Mouse (Mus musculus) cerebral cortex, adult 2 months (tissue): Measurements from ENCODE around the gene Aurka.

ENCODE experiments used
- WGBS: fragments of 180-500 bp; shearing (Covaris S2); methylation state at CpG from one replicate; pipeline ENCODE4 v1.1.7; 2018; 5-methylcytosine and 5-hydroxymethylcytosine counted together

The Aurka gene

GRCm38 (mm10) chr2:172370411-172371223, at the start of gene Aurka, which contains the start of gene Cstf1:
TSS of gene Aurka (minus strand) at chr2:172370535.
TSS of gene Cstf1 (plus strand) at chr2:172370681.
- WGBS = under 1% methylated on average over 66 of the region's 66 CpGs

GRCm38 (mm10) chr2:172418208-172418607, 47.9 kb upstream of the Aurka start:
- WGBS = 88% methylated on average over 5 of the region's 5 CpGs

- 89% methylated on average over 5 of the region's 5 CpGs for WGBS
These were observed 46.5 kb upstream of the Aurka start for GRCm38 (mm10) chr2:172416876-172417275.

GRCm38 (mm10) chr2:172416218-172416617, 45.9 kb upstream of the Aurka start:
- 71% methylated on average over 12 of the region's 12 CpGs for WGBS

GRCm38 (mm10) chr2:172413894-172414293, 43.6 kb upstream of the Aurka start:
- WGBS = 51% methylated on average over 5 of the region's 5 CpGs

- WGBS = 65% methylated on average over 4 of the region's 4 CpGs
These were observed 42.9 kb upstream of the Aurka start for GRCm38 (mm10) chr2:172413273-172413672.

GRCm38 (mm10) chr2:172412454-172412853, 42.1 kb upstream of the Aurka start:
- WGBS = 19% methylated on average over 9 of the region's 9 CpGs

GRCm38 (mm10) chr2:172411091-172411490, 40.8 kb upstream of the Aurka start:
- 56% methylated on average over 11 of the region's 11 CpGs for WGBS

GRCm38 (mm10) chr2:172410686-172411085, 40.4 kb upstream of the Aurka start:
- 75% methylated on average over 2 of the region's 2 CpGs for WGBS

- 87% methylated on average over 2 of the region's 2 CpGs for WGBS
These were observed 37.2 kb upstream of the Aurka start for GRCm38 (mm10) chr2:172407499-172407898.

GRCm38 (mm10) chr2:172406173-172406572, 35.8 kb upstream of the Aurka start:
- WGBS = 83% methylated on average over 4 of the region's 4 CpGs

- WGBS = 85% methylated on average over 3 of the region's 3 CpGs
These were observed 34.7 kb upstream of the Aurka start for GRCm38 (mm10) chr2:172405011-172405410.

GRCm38 (mm10) chr2:172404239-172404638, 33.9 kb upstream of the Aurka start:
- 63% methylated on average over 7 of the region's 7 CpGs for WGBS

- 72% methylated on average over 13 of the region's 13 CpGs for WGBS
These were observed 30.9 kb upstream of the Aurka start for GRCm38 (mm10) chr2:172401116-172401825.

GRCm38 (mm10) chr2:172399901-172400300, 29.6 kb upstream of the Aurka start:
- 23% methylated on average over 9 of the region's 9 CpGs for WGBS

GRCm38 (mm10) chr2:172395961-172396360, 25.6 kb upstream of the Aurka start:
- whole genome bisulfite sequencing = 65% methylated on average over 9 of the region's 9 CpGs

GRCm38 (mm10) chr2:172394671-172395070, 24.3 kb upstream of the Aurka start:
- 80% methylated on average over 4 of the region's 4 CpGs for WGBS

- 89% methylated on average over 2 of the region's 2 CpGs for WGBS
These were observed 23.7 kb upstream of the Aurka start for GRCm38 (mm10) chr2:172394052-172394392.

- 46% methylated on average over 13 of the region's 13 CpGs for WGBS
These were observed 23.2 kb upstream of the Aurka start, which contains the start of gene Cass4 for GRCm38 (mm10) chr2:172393391-172394051. TSS of gene Cass4 (plus strand) at chr2:172393794.

GRCm38 (mm10) chr2:172392041-172392521, 21.7 kb upstream of the Aurka start:
- 35% methylated on average over 10 of the region's 10 CpGs for WGBS

GRCm38 (mm10) chr2:172390341-172390740, 20.0 kb upstream of the Aurka start:
- 62% methylated on average over 6 of the region's 6 CpGs for whole genome bisulfite sequencing

- 89% methylated on average over 3 of the region's 3 CpGs for whole genome bisulfite sequencing
These were observed 14.4 kb upstream of the Aurka start for GRCm38 (mm10) chr2:172384715-172385114.
